ENCODE assay signal across 9 mouse cellular contexts in the genomic region with DNA sequence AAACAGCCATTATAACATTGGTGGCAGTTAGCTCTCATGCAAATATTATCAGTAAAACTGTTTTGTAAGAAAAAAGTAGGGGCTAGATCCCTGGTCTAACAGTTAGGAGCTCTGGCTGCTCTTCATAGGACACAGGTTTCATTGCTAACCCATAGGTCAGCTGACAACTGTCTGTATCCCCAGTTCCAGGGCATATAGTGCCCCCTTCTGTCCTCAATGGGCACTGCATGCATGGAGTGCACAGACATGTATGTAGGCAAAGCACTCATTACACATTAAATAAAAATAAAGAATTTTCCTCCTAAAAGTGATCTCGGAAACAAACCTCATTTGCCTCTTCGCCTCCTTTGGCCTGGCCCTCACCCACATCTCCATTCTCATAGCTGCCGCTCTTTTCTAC.
DNase-seq lines count a peak whose midpoint lies in the region; ATAC-seq lines count a peak whose summit lies in the region.
"Had no signal": no experiment of that assay in that cellular context is flagged by ENCODE, and none has a peak within 500 bp of the region (broad histone marks: within the 10 kb centered on the region; RNA-seq: fewer than 3 reads in every experiment).

No protein-coding gene starts in this region.

- no peak overlapping the region for H3K4me3 ChIP-seq in midbrain, embryonic 10.5 days
- no peak overlapping the region for H3K4me3 ChIP-seq in midbrain, embryonic 14.5 days (replicated peaks; ENCODE audit: low read depth, low read length)
- H3K4me3 ChIP-seq in limb, embryonic 11.5 days (ENCODE audit: low read depth, low read length): no peak overlapping the region
- H3K4me3 ChIP-seq: neural tube, embryonic 13.5 days had no signal

- H3K36me3 ChIP-seq in midbrain, embryonic 10.5 days: no peaks in the 10 kb centered on the region
- H3K36me3 ChIP-seq in midbrain, embryonic 14.5 days (ENCODE audit: control insufficient read depth, insufficient read depth, low read length): no peaks in the 10 kb centered on the region
- H3K36me3 ChIP-seq in limb, embryonic 11.5 days (ENCODE audit: control insufficient read depth, insufficient read depth, low read length): no peaks in the 10 kb centered on the region
- H3K36me3 ChIP-seq: neural tube, embryonic 13.5 days had no signal

- no peaks in the 10 kb centered on the region for H3K9me3 ChIP-seq in midbrain, embryonic 10.5 days (replicated peaks)
- H3K9me3 ChIP-seq in midbrain, embryonic 14.5 days (ENCODE audit: control insufficient read depth, low read length): no peaks in the 10 kb centered on the region
- H3K9me3 ChIP-seq in limb, embryonic 11.5 days (ENCODE audit: control insufficient read depth, low read length): no peaks in the 10 kb centered on the region
- H3K9me3 ChIP-seq: neural tube, embryonic 13.5 days had no signal

- intact Hi-C loops in left cerebral cortex, postnatal 25 days (cut with DNase I): loop anchor here (5.0 kb wide), 1 partner anchor 57 kb away; no protein-coding TSS in a partner anchor

- H3K27ac ChIP-seq in midbrain, embryonic 10.5 days (replicated peaks): no peak overlapping the region
- H3K27ac ChIP-seq in midbrain, embryonic 14.5 days (replicated peaks; ENCODE audit: low read depth, low read length): no peak overlapping the region
- H3K27ac ChIP-seq in limb, embryonic 11.5 days (replicated peaks; ENCODE audit: low read depth, low read length): no peak overlapping the region
- H3K27ac ChIP-seq: neural tube, embryonic 13.5 days had no signal

- WGBS in midbrain, embryonic 10.5 days: 91% methylated on average over 3 of the region's 3 CpGs
- 95% methylated on average over 3 of the region's 3 CpGs for WGBS in midbrain, embryonic 14.5 days
- WGBS in limb, embryonic 11.5 days: 92% methylated on average over 3 of the region's 3 CpGs

- peak; percentile 18 to 32 for DNase-seq in cerebellum, adult 18-20 months
- peak; percentile 42 for DNase-seq in midbrain, embryonic 10.5 days (ENCODE audit: low spot score)
- no peak for DNase-seq in midbrain, embryonic 14.5 days
- peak; percentile 24 for DNase-seq in c-Kit-positive CD71-positive TER-119-positive erythroid progenitor cells, embryonic 14.5 days (ENCODE audit: low spot score)
- peak; percentile 67 for DNase-seq in limb, embryonic 11.5 days (ENCODE audit: low spot score)
- DNase-seq in MN1 (ENCODE audit: low spot score): no peak
- no peak for DNase-seq in left cerebral cortex, postnatal 25 days (ENCODE audit: low spot score in 2 of 2)

- H3K4me1 ChIP-seq in midbrain, embryonic 10.5 days: peaks cover 20% of the 10 kb centered on the region
- H3K4me1 ChIP-seq in midbrain, embryonic 14.5 days (ENCODE audit: control insufficient read depth, insufficient read depth, low read length): peaks cover 12% of the 10 kb centered on the region; the same call in 1 of the 2 replicates
- no peaks in the 10 kb centered on the region for H3K4me1 ChIP-seq in limb, embryonic 11.5 days (ENCODE audit: control insufficient read depth, insufficient read depth, low read length)

- H3K4me2 ChIP-seq in midbrain, embryonic 14.5 days (ENCODE audit: low read length): no peak overlapping the region
- H3K4me2 ChIP-seq in limb, embryonic 11.5 days (ENCODE audit: low read depth, severe bottlenecking): no peak overlapping the region
- H3K4me2 ChIP-seq: neural tube, embryonic 13.5 days had no signal

- H3K27me3 ChIP-seq in midbrain, embryonic 10.5 days (ENCODE audit: low read depth, poor library complexity, severe bottlenecking): no peaks in the 10 kb centered on the region
- H3K27me3 ChIP-seq in midbrain, embryonic 14.5 days (ENCODE audit: control insufficient read depth, insufficient read depth, low read length): no peaks in the 10 kb centered on the region
- H3K27me3 ChIP-seq in limb, embryonic 11.5 days (ENCODE audit: control insufficient read depth, insufficient read depth, low read length): no peaks in the 10 kb centered on the region
- H3K27me3 ChIP-seq: neural tube, embryonic 13.5 days had no signal

- ATAC-seq in cerebellum, adult (ENCODE audit: insufficient number of reproducible peaks, low FRiP score, low TSS enrichment): no peak
- no peak for ATAC-seq in midbrain, embryonic 14.5 days (ENCODE audit: low FRiP score, low TSS enrichment)
- ATAC-seq in limb, embryonic 11.5 days (ENCODE audit: insufficient number of reproducible peaks, low FRiP score, low TSS enrichment, low read depth): no peak

- H3K9ac ChIP-seq in midbrain, embryonic 14.5 days (replicated peaks; ENCODE audit: low read length): no peak overlapping the region
- H3K9ac ChIP-seq in limb, embryonic 11.5 days (ENCODE audit: low read length): no peak overlapping the region
- H3K9ac ChIP-seq: neural tube, embryonic 13.5 days had no signal

Comparison
In these comparisons a context has a peak if more than half of its experiments do, and no peak if none do; other contexts are left out.
1. DNase-seq: peak in cerebellum, adult 18-20 months (2 of 2), midbrain, embryonic 10.5 days (single experiment), c-Kit-positive CD71-positive TER-119-positive erythroid progenitor cells, embryonic 14.5 days (single experiment) and limb, embryonic 11.5 days (single experiment); none in midbrain, embryonic 14.5 days (single experiment), MN1 (single experiment) and left cerebral cortex, postnatal 25 days (0 of 2).